Mouse (Mus musculus): ENCODE results near the gene Fut2. TPM values are rescaled to one million over a fixed set of nuclear protein-coding genes. Genes with fewer than 3 reads are reported as not detected.

Gene Fut2
- polyA plus RNA-seq, 1 experiment, result 1.2 TPM

- Histone ChIP-seq H3K27me3 (ENCODE audit: control insufficient read depth, insufficient read depth, low read length) (no peaks in the 10 kb centered on the region), H3K4me1 (ENCODE audit: control insufficient read depth, insufficient read depth, insufficient read length, low read length) (peaks cover 38% of the 10 kb centered on the region), H3K27ac (ENCODE audit: insufficient read depth, low read depth, low read length) (peak overlapping the region; percentile 100), H3K4me3 (ENCODE audit: low read depth, low read length) (peak overlapping the region; percentile 92), H3K36me3 (ENCODE audit: control insufficient read depth, insufficient read depth, low read length) (peaks cover 37% of the 10 kb centered on the region)
- TF ChIP-seq CTCF (IDR thresholded peaks at IDR 0.05; ENCODE audit: extremely low read depth, insufficient read length, insufficient replicate concordance, low read depth, low read length) (no peak), POLR2A (IDR thresholded peaks at IDR 0.05; ENCODE audit: low read depth, low read length) (peak; percentile 87)
- 2% methylated on average over 45 of the region's 45 CpGs for WGBS
Measured at GRCm38 (mm10) chr7:45706721-45707241, 40.6 kb upstream of the Fut2 start.

- H3K4me1 ChIP-seq (ENCODE audit: control insufficient read depth, insufficient read depth, insufficient read length, low read length), result peaks cover 30% of the 10 kb centered on the region
- TF ChIP-seq CTCF (IDR thresholded peaks at IDR 0.05; ENCODE audit: extremely low read depth, insufficient read length, insufficient replicate concordance, low read depth, low read length) (no peak), POLR2A (IDR thresholded peaks at IDR 0.05; ENCODE audit: low read depth, low read length) (peak; percentile 21; the same call in 1 of the 2 replicates)
- peaks cover 28% of the 10 kb centered on the region for H3K36me3 ChIP-seq (ENCODE audit: control insufficient read depth, insufficient read depth, low read length)
- peak overlapping the region; percentile 99 for H3K27ac ChIP-seq (ENCODE audit: insufficient read depth, low read depth, low read length)
- WGBS, result 1% methylated on average over 7 of the region's 7 CpGs
- no peaks in the 10 kb centered on the region for H3K27me3 ChIP-seq (ENCODE audit: control insufficient read depth, insufficient read depth, low read length)
- H3K4me3 ChIP-seq (ENCODE audit: low read depth, low read length), result peak overlapping the region; percentile 92
Measured at GRCm38 (mm10) chr7:45705873-45706281, 39.7 kb upstream of the Fut2 start.

- 1% methylated on average over 21 of the region's 21 CpGs for WGBS
- H3K4me1 ChIP-seq (ENCODE audit: control insufficient read depth, insufficient read depth, insufficient read length, low read length), result peaks cover 28% of the 10 kb centered on the region
Measured at GRCm38 (mm10) chr7:45705443-45705864, 39.3 kb upstream of the Fut2 start.

GRCm38 (mm10) chr7:45704730-45705442 lies 38.7 kb upstream of the Fut2 start, which contains the start of gene Dbp:
Gene Dbp (plus strand): TSS chr7:45705088.
- peaks cover 33% of the 10 kb centered on the region for H3K4me1 ChIP-seq (ENCODE audit: control insufficient read depth, insufficient read depth, insufficient read length, low read length)
- peaks cover 18% of the 10 kb centered on the region for H3K36me3 ChIP-seq (ENCODE audit: control insufficient read depth, insufficient read depth, low read length)
- TF ChIP-seq POLR2A (IDR thresholded peaks at IDR 0.05; ENCODE audit: low read depth, low read length) (peak; percentile 89), CTCF (IDR thresholded peaks at IDR 0.05; ENCODE audit: extremely low read depth, insufficient read length, insufficient replicate concordance, low read depth, low read length) (no peak)
- under 1% methylated on average over 36 of the region's 36 CpGs for WGBS
- H3K27me3 ChIP-seq (ENCODE audit: control insufficient read depth, insufficient read depth, low read length), result peaks cover 7% of the 10 kb centered on the region
- peak within 1 kb of the TSS; percentile 99 for H3K27ac ChIP-seq (ENCODE audit: insufficient read depth, low read depth, low read length)
- peak within 1 kb of the TSS; percentile 92 for H3K4me3 ChIP-seq (ENCODE audit: low read depth, low read length)

More at GRCm38 (mm10) chr7:45705443-45705864, 39.3 kb upstream of the Fut2 start:
- peaks cover 23% of the 10 kb centered on the region for H3K36me3 ChIP-seq (ENCODE audit: control insufficient read depth, insufficient read depth, low read length)
- TF ChIP-seq POLR2A (IDR thresholded peaks at IDR 0.05; ENCODE audit: low read depth, low read length) (no peak), CTCF (IDR thresholded peaks at IDR 0.05; ENCODE audit: extremely low read depth, insufficient read length, insufficient replicate concordance, low read depth, low read length) (no peak)
- peaks cover 1% of the 10 kb centered on the region; the same call in 1 of the 2 replicates for H3K27me3 ChIP-seq (ENCODE audit: control insufficient read depth, insufficient read depth, low read length)
- peak overlapping the region; percentile 99 for H3K27ac ChIP-seq (ENCODE audit: insufficient read depth, low read depth, low read length)
- peak overlapping the region; percentile 92 for H3K4me3 ChIP-seq (ENCODE audit: low read depth, low read length)

GRCm38 (mm10) chr7:45704046-45704559 lies 37.9 kb upstream of the Fut2 start:
- TF ChIP-seq CTCF (IDR thresholded peaks at IDR 0.05; ENCODE audit: extremely low read depth, insufficient read length, insufficient replicate concordance, low read depth, low read length), result no peak
- TF ChIP-seq POLR2A (IDR thresholded peaks at IDR 0.05; ENCODE audit: low read depth, low read length), result no peak
- H3K4me3 ChIP-seq (ENCODE audit: low read depth, low read length), result peak overlapping the region; percentile 65
- H3K4me1 ChIP-seq (ENCODE audit: control insufficient read depth, insufficient read depth, insufficient read length, low read length), result peaks cover 29% of the 10 kb centered on the region
- peak overlapping the region; percentile 86 for H3K27ac ChIP-seq (ENCODE audit: insufficient read depth, low read depth, low read length)
- under 1% methylated on average over 13 of the region's 13 CpGs for WGBS
- H3K36me3 ChIP-seq (ENCODE audit: control insufficient read depth, insufficient read depth, low read length), result peaks cover 10% of the 10 kb centered on the region; the same call in 1 of the 2 replicates
- H3K27me3 ChIP-seq (ENCODE audit: control insufficient read depth, insufficient read depth, low read length), result peaks cover 15% of the 10 kb centered on the region

GRCm38 (mm10) chr7:45703521-45704033 lies 37.4 kb upstream of the Fut2 start:
- Histone ChIP-seq H3K27ac (ENCODE audit: insufficient read depth, low read depth, low read length) (peak overlapping the region; percentile 86), H3K4me3 (ENCODE audit: low read depth, low read length) (no peak overlapping the region), H3K27me3 (ENCODE audit: control insufficient read depth, insufficient read depth, low read length) (peaks cover 17% of the 10 kb centered on the region), H3K4me1 (ENCODE audit: control insufficient read depth, insufficient read depth, insufficient read length, low read length) (peaks cover 24% of the 10 kb centered on the region), H3K36me3 (ENCODE audit: control insufficient read depth, insufficient read depth, low read length) (peaks cover 6% of the 10 kb centered on the region; the same call in 1 of the 2 replicates)
- WGBS, result 40% methylated on average over 12 of the region's 12 CpGs
- no peak for TF ChIP-seq CTCF (IDR thresholded peaks at IDR 0.05; ENCODE audit: extremely low read depth, insufficient read length, insufficient replicate concordance, low read depth, low read length)
- no peak for TF ChIP-seq POLR2A (IDR thresholded peaks at IDR 0.05; ENCODE audit: low read depth, low read length)
